Mouse (Mus musculus): ENCODE results near the gene Pim2. TPM values are rescaled to one million over a fixed set of nuclear protein-coding genes. Genes with fewer than 3 reads are reported as not detected.
A peak's percentile ranks its signal among the peaks of the same experiment; 100 is the strongest.

Gene Pim2
- polyA plus RNA-seq, 1 experiment from 2014 or later = 27.2 TPM

DNA sequence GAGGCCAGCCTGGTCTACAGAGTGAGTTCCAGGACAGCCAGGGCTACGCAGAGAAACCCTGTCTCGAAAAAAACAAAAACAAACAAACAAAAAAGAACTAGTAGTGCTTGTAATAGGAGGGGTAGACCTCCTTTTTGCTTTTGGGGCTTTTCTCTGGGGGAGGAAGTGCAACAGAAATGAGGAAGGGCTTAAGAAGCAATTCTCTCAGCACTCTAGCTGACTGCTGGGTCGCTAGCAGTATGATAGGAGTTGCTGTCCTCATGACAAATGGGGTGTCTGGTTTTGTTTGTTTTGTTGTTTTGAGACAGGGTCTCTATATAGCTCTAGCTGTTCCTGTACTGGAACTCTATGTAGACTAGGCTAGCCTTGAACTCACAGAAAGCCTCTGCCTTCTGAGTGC lies 13.5 kb upstream of the Pim2 start:
- H3K27me3 ChIP-seq (ENCODE audit: control insufficient read depth, insufficient read depth, low read depth, low read length) = no peaks in the 10 kb centered on the region
- no peaks in the 10 kb centered on the region for H3K9me3 ChIP-seq (replicated peaks; ENCODE audit: control insufficient read depth, low read length, poor library complexity, severe bottlenecking)
- no peak overlapping the region for H3K4me2 ChIP-seq (ENCODE audit: low read length)
- no peak overlapping the region for H3K9ac ChIP-seq (ENCODE audit: low read depth, low read length)
- H3K4me3 ChIP-seq (ENCODE audit: low read depth, low read length) = no peak overlapping the region
- H3K27ac ChIP-seq (ENCODE audit: low read length) = no peak overlapping the region
- peaks cover 3% of the 10 kb centered on the region; the same call in 1 of the 2 replicates for H3K36me3 ChIP-seq (ENCODE audit: control insufficient read depth, insufficient read depth, low read length)
- H3K4me1 ChIP-seq (ENCODE audit: control insufficient read depth, insufficient read depth, low read length) = no peaks in the 10 kb centered on the region
- no peak for ATAC-seq
- WGBS = 83% methylated on average over 3 of the region's 3 CpGs

DNA sequence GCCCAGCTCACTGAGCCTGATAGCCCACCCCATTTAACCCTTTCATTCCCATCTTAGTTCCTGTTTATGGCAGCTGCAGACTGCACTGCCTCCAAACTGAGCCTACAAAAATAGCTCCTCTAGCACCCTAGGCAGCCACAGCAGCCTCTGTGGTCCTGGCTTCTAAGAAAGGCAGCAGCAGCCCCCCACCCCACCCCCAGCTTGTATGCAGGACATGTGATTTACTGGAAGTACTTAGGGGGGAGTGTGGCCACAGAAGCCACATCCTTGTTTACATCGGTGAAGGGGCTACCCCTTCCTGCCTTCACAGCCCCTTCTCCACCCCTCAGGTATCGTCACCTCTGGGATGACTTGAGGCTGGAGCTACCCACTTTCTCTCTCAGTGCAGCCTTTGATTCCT lies 12.7 kb upstream of the Pim2 start:
- Histone ChIP-seq H3K36me3 (ENCODE audit: control insufficient read depth, insufficient read depth, low read length) (peaks cover 3% of the 10 kb centered on the region; the same call in 1 of the 2 replicates), H3K4me2 (ENCODE audit: low read length) (no peak overlapping the region), H3K9ac (ENCODE audit: low read depth, low read length) (no peak overlapping the region), H3K9me3 (replicated peaks; ENCODE audit: control insufficient read depth, low read length, poor library complexity, severe bottlenecking) (no peaks in the 10 kb centered on the region), H3K4me3 (ENCODE audit: low read depth, low read length) (no peak overlapping the region), H3K27ac (ENCODE audit: low read length) (no peak overlapping the region), H3K4me1 (ENCODE audit: control insufficient read depth, insufficient read depth, low read length) (no peaks in the 10 kb centered on the region), H3K27me3 (ENCODE audit: control insufficient read depth, insufficient read depth, low read depth, low read length) (no peaks in the 10 kb centered on the region)
- WGBS = 81% methylated on average over 2 of the region's 2 CpGs
- no peak for ATAC-seq

DNA sequence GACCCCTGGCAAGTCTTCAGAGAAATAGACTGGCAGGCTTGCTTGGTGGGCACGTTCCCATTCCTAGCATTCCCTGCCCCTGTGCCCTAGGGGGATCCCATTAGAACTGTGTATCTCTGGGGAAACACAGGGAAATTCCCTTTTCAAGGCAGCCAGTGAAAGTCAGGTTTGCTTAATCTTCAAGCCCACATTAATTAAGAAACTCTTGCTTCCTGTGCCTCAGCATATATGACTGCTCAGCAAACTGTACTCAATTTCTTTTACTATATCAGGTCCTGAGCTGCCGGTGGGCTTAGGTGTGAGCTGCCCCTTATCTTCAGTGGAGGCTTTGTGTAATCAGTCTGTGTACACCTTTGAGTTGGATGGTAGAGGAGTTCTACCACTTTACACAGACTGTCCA lies 12.3 kb upstream of the Pim2 start:
- Histone ChIP-seq H3K4me1 (ENCODE audit: control insufficient read depth, insufficient read depth, low read length) (no peaks in the 10 kb centered on the region), H3K4me2 (ENCODE audit: low read length) (no peak overlapping the region), H3K9ac (ENCODE audit: low read depth, low read length) (no peak overlapping the region), H3K9me3 (replicated peaks; ENCODE audit: control insufficient read depth, low read length, poor library complexity, severe bottlenecking) (no peaks in the 10 kb centered on the region), H3K27ac (ENCODE audit: low read length) (no peak overlapping the region), H3K4me3 (ENCODE audit: low read depth, low read length) (no peak overlapping the region), H3K27me3 (ENCODE audit: control insufficient read depth, insufficient read depth, low read depth, low read length) (no peaks in the 10 kb centered on the region), H3K36me3 (ENCODE audit: control insufficient read depth, insufficient read depth, low read length) (peaks cover 3% of the 10 kb centered on the region; the same call in 1 of the 2 replicates)
- 78% methylated on average over 2 of the region's 2 CpGs for WGBS
- no peak for ATAC-seq

DNA sequence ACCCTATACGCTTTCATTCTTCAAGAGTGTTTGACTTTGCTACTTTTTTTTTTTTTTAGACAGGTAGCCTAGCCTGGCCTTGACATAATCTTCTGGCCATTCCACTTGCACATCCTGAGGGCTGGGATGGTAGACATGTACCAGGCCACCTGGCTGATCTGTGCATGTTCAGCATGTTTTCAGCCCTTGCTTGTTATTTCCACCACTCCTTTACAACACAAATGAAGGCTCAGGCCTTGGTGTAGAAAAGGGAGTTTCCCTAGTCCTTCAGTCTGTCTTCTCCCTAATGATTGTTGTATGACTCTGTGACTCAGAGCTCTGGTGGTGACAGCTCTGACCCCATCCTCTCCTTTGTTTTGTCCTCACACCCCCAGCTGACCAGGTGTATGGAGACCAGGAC lies 10.9 kb upstream of the Pim2 start:
- H3K9me3 ChIP-seq (replicated peaks; ENCODE audit: control insufficient read depth, low read length, poor library complexity, severe bottlenecking) = no peaks in the 10 kb centered on the region
- ATAC-seq = no peak
- no peak overlapping the region for H3K9ac ChIP-seq (ENCODE audit: low read depth, low read length)
- no peaks in the 10 kb centered on the region for H3K27me3 ChIP-seq (ENCODE audit: control insufficient read depth, insufficient read depth, low read depth, low read length)
- no peak overlapping the region for H3K4me3 ChIP-seq (ENCODE audit: low read depth, low read length)
- no peak overlapping the region for H3K27ac ChIP-seq (ENCODE audit: low read length)
- H3K36me3 ChIP-seq (ENCODE audit: control insufficient read depth, insufficient read depth, low read length) = peaks cover 3% of the 10 kb centered on the region; the same call in 1 of the 2 replicates
- H3K4me2 ChIP-seq (ENCODE audit: low read length) = no peak overlapping the region
- no peaks in the 10 kb centered on the region for H3K4me1 ChIP-seq (ENCODE audit: control insufficient read depth, insufficient read depth, low read length)
- 100% methylated on average over 1 of the region's 1 CpGs for WGBS

DNA sequence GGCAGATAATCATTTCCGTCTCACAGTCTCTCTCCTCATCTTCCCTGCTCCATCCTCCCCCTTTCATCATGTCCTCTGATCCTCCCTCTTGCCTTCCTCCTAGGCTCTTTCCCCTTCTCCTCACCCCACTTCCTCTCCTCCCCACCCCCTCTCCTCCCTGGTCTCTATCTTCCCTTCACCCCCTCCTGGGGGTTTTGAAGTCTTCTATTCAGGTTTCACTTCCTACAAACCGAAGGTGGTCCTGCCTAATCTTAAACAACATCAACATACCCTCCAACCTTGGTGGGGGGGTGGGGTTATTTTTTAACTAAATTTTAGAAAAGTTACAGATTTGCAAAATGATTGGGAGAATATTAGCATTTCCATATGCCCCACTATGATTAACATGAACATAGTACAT lies 9.6 kb upstream of the Pim2 start:
- Histone ChIP-seq H3K36me3 (ENCODE audit: control insufficient read depth, insufficient read depth, low read length) (peaks cover 3% of the 10 kb centered on the region; the same call in 1 of the 2 replicates), H3K27me3 (ENCODE audit: control insufficient read depth, insufficient read depth, low read depth, low read length) (no peaks in the 10 kb centered on the region), H3K4me2 (ENCODE audit: low read length) (no peak overlapping the region), H3K9me3 (replicated peaks; ENCODE audit: control insufficient read depth, low read length, poor library complexity, severe bottlenecking) (no peaks in the 10 kb centered on the region), H3K9ac (ENCODE audit: low read depth, low read length) (no peak overlapping the region), H3K4me3 (ENCODE audit: low read depth, low read length) (no peak overlapping the region), H3K27ac (ENCODE audit: low read length) (no peak overlapping the region), H3K4me1 (ENCODE audit: control insufficient read depth, insufficient read depth, low read length) (no peaks in the 10 kb centered on the region)
- WGBS = 38% methylated on average over 2 of the region's 2 CpGs
- no peak for ATAC-seq

DNA sequence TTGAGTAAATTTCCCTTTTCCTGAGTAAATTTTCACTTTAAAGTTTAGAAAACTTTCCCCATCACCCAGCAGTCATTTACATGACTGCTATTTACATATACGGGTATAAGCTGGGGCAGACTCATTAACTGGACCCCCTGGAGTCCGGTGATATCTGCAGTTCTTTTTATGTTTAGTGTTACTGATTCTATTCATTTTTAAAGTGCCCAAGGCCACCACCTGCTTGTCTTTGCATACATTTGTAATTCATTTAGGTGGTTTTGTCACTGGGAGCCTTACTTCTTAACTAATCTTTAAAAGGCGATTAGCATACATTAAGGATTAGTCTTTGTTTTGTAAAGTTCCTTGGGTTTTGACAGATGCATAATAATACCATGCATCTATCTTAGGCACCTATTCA lies 8.2 kb upstream of the Pim2 start:
- Histone ChIP-seq H3K36me3 (ENCODE audit: control insufficient read depth, insufficient read depth, low read length) (peaks cover 5% of the 10 kb centered on the region), H3K4me3 (ENCODE audit: low read depth, low read length) (no peak overlapping the region), H3K4me2 (ENCODE audit: low read length) (no peak overlapping the region), H3K9me3 (replicated peaks; ENCODE audit: control insufficient read depth, low read length, poor library complexity, severe bottlenecking) (no peaks in the 10 kb centered on the region), H3K9ac (ENCODE audit: low read depth, low read length) (no peak overlapping the region), H3K4me1 (ENCODE audit: control insufficient read depth, insufficient read depth, low read length) (no peaks in the 10 kb centered on the region), H3K27me3 (ENCODE audit: control insufficient read depth, insufficient read depth, low read depth, low read length) (no peaks in the 10 kb centered on the region), H3K27ac (ENCODE audit: low read length) (no peak overlapping the region)
- no peak for ATAC-seq
- WGBS = 27% methylated on average over 3 of the region's 3 CpGs

DNA sequence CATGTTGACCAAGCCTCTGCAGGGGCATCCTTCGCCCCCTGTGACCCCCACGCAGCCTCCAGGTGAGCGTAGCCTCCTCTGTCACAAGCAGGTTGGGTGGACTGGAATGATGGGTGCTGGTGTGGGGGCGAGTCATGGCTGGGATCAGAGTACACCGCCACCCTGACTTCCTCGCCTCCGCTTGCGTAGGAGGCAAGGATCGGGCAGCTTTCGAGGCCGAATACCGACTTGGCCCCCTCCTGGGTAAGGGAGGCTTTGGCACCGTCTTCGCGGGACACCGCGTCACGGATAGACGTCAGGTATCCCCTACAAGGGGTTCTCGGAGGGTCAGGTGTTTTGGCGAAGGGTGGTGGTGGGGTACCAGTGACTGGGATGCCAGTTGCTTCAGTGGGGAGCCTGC lies 433 bp downstream of the Pim2 start:
- peaks cover 2% of the 10 kb centered on the region; the same call in 1 of the 2 replicates for H3K36me3 ChIP-seq (ENCODE audit: control insufficient read depth, insufficient read depth, low read length)
- H3K9ac ChIP-seq (ENCODE audit: low read depth, low read length) = peak overlapping the region; percentile 68
- H3K4me2 ChIP-seq (ENCODE audit: low read length) = peak overlapping the region; percentile 59
- no peaks in the 10 kb centered on the region for H3K9me3 ChIP-seq (replicated peaks; ENCODE audit: control insufficient read depth, low read length, poor library complexity, severe bottlenecking)
- H3K4me3 ChIP-seq (ENCODE audit: low read depth, low read length) = peak overlapping the region; percentile 52
- no peaks in the 10 kb centered on the region for H3K27me3 ChIP-seq (ENCODE audit: control insufficient read depth, insufficient read depth, low read depth, low read length)
- H3K4me1 ChIP-seq (ENCODE audit: control insufficient read depth, insufficient read depth, low read length) = peaks cover 5% of the 10 kb centered on the region
- ATAC-seq = peak; percentile 52
- H3K27ac ChIP-seq (ENCODE audit: low read length) = peak overlapping the region; percentile 76
- 22% methylated on average over 21 of the region's 21 CpGs for WGBS

DNA sequence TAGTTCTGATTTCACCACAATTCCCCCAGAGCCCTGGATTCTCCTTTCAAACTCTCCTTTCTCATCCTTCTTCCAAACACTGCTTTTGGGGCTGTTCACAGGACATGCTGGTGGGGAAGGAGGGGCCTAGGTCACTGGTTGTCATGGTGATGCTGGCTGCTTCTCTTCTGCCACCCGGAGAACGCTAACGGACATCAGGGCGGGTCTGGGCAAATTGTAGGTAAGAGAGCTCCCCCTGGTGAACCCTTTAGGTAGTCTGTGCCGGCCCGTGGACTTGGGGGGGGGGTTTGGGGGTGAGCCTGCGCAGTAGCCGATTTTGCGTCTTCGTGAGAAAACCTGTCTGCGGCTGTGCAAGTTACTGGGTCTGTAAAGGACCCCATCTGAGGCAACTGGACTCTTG lies 1.8 kb downstream of the Pim2 start:
- Histone ChIP-seq H3K9ac (ENCODE audit: low read depth, low read length) (0 out of 2 replicates have a peak overlapping the region, but pooled peaks have one; percentile 68), H3K9me3 (replicated peaks; ENCODE audit: control insufficient read depth, low read length, poor library complexity, severe bottlenecking) (no peaks in the 10 kb centered on the region), H3K4me2 (ENCODE audit: low read length) (peak overlapping the region; percentile 59), H3K4me1 (ENCODE audit: control insufficient read depth, insufficient read depth, low read length) (peaks cover 6% of the 10 kb centered on the region), H3K36me3 (ENCODE audit: control insufficient read depth, insufficient read depth, low read length) (no peaks in the 10 kb centered on the region), H3K4me3 (ENCODE audit: low read depth, low read length) (peak overlapping the region; percentile 52), H3K27ac (ENCODE audit: low read length) (peak overlapping the region; percentile 31), H3K27me3 (ENCODE audit: control insufficient read depth, insufficient read depth, low read depth, low read length) (no peaks in the 10 kb centered on the region)
- peak; percentile 54 for ATAC-seq
- 18% methylated on average over 11 of the region's 11 CpGs for WGBS

DNA sequence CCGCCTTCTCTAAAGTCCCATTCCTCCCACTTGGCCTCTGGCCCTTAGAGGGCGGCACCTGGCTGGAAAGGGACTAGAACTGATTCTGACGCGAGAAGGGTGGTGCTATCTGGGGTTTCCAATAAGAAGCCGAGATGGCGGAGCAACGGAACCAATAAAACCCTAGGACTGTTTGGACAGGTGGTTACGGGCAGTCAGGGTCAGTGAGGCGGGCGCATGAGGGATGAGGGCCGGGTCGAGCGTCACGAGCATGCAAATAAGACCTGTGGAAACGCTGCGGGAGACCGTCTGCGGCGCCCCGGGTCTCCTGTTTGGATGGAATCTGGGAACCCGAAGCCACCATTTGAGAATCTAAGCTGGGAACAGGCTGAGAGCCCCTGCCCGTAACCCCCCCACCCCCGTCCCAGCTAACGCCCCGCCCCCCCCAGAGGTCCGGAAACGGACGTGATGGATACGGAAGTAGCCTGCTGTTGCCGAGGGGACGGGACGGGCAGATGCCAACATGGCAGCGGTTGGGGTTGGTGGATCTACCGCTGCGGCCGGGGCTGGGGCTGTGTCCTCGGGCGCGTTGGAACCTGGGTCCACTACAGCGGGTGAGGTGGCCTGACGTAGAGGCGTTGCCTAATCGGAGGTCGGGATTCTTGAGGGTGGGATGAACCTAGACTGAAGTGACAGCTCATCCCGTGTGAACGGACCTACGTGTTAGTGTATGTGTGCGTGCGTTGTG lies 5.9 kb downstream of the Pim2 start, which contains the start of gene Slc35a2:
Gene Slc35a2 (plus strand): TSS at position 188 of the 727 bp plus-strand sequence.
- peak; percentile 90 for ATAC-seq
- Histone ChIP-seq H3K4me3 (ENCODE audit: low read depth, low read length) (peak within 1 kb of the TSS; percentile 55), H3K9ac (ENCODE audit: low read depth, low read length) (peak within 1 kb of the TSS; percentile 60), H3K4me2 (ENCODE audit: low read length) (peak within 1 kb of the TSS; percentile 71), H3K9me3 (replicated peaks; ENCODE audit: control insufficient read depth, low read length, poor library complexity, severe bottlenecking) (no peaks in the 10 kb centered on the region), H3K4me1 (ENCODE audit: control insufficient read depth, insufficient read depth, low read length) (peaks cover 8% of the 10 kb centered on the region), H3K27me3 (ENCODE audit: control insufficient read depth, insufficient read depth, low read depth, low read length) (no peaks in the 10 kb centered on the region), H3K27ac (ENCODE audit: low read length) (peak within 1 kb of the TSS; percentile 89), H3K36me3 (ENCODE audit: control insufficient read depth, insufficient read depth, low read length) (no peaks in the 10 kb centered on the region)
- WGBS = 12% methylated on average over 39 of the region's 49 CpGs
